Mouse (Mus musculus) right cerebral cortex, postnatal 36 days (tissue): Measurements from ENCODE around the gene Ldlrad3.

Source experiments
- DNase-seq, 2 experiments: peaks; one replicate each; pipeline ENCODE4 v3.0.0; 2022; ENCODE audit warnings: low spot score in 2 of 2, mixed read lengths in 1 of 2

The Ldlrad3 gene

DNA sequence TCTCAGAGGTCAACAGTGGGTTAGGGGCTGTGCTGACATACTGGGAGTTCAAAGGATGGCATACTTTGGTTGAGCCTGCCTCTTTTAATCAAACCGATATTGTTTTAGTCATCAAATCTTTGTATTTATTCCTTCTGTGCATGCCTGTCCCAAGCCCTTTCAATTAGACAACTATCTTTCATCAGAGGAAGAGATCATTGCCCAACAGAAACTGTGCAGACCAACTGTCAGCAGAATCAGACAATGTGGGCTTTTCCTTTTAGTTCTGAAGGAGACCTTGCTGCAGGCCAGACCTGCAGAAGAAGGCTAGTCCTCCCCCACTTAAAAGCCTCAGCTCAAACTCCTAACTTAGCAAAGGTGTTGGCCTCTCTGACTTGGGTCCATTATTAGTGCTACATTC, 41.9 kb downstream of the Ldlrad3 start:
- DNase-seq, result no peak

- no peak for DNase-seq
These were observed 43.4 kb downstream of the Ldlrad3 start for GRCm38 (mm10) chr2:102142654-102143271.

DNA sequence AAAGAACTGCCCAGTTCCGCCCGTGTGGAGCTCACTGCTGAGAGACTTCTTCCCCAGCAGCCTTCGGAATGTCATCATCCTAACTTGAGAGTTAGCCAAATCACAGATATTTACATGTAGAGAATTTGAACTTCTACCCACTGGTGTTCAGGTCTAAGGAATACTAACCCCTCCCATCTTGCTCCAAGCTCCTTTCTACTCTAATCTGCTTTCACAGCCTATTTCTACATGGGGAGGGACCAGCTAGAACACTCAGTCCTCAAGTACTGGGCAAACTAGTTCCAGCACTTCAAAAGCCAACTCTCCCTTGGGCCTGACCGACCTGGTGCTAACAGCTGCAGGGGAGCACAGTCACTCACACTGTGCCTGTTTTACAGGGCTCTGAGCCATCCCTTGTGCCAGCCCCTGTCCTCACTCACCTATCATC, 44.0 kb downstream of the Ldlrad3 start:
- no peak for DNase-seq

DNA sequence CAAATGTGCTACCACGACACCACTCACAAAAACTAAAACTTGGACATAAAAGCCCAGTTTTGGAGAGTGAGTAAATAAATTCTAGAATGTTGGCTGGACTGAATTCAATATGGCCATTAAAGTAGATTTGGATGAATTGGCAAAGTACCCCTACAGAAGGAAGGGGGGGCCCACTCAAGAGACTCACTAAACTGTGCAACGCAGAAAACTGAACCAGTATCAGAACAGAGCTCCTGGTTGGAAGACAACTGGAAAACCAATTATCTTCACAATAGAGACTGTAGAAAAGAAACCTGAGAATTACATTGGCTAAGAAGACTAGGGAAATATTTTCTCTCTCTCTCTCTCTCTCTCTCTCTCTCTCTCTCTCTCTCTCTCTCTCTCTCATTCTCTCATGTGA, 45.0 kb downstream of the Ldlrad3 start:
- DNase-seq, result no peak

DNA sequence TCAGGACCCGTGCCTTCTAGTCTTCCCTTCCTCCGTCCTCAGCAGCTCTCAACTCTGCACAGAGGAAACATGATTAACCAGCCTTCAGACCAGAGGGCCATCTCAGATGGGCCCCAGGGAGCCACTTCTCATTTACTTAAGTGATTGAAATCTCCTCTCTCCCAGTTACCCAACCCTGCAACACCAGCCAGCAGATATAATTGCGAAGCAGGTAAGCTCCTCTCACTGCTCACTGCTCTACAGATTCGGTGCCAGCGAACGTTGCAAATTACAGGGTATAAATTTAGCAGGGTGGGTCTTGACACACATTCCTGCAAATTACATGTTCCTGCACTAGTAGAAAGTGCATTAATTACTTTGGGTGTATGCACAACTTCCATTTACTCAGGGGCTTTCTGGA, 48.3 kb downstream of the Ldlrad3 start:
- no peak for DNase-seq

DNA sequence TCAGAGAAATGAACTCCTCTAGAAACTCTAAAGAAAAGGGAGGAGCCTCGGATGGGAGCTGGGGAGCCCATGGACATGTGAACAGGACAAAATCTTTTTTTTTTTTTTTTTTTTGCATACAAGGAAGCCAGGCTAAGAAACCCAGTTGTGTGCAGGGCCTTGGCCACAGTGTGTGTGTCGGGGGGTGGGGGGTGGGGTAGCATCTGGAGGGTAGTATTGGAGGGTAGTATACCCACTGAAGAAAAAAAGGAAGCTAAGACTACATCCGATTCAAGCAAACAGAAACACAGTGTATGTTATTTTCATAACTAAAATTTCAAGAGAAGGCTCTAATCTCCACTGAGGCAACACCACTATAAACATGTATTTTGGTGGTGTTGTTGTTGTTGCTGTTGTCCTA, 50.0 kb downstream of the Ldlrad3 start:
- no peak for DNase-seq

DNA sequence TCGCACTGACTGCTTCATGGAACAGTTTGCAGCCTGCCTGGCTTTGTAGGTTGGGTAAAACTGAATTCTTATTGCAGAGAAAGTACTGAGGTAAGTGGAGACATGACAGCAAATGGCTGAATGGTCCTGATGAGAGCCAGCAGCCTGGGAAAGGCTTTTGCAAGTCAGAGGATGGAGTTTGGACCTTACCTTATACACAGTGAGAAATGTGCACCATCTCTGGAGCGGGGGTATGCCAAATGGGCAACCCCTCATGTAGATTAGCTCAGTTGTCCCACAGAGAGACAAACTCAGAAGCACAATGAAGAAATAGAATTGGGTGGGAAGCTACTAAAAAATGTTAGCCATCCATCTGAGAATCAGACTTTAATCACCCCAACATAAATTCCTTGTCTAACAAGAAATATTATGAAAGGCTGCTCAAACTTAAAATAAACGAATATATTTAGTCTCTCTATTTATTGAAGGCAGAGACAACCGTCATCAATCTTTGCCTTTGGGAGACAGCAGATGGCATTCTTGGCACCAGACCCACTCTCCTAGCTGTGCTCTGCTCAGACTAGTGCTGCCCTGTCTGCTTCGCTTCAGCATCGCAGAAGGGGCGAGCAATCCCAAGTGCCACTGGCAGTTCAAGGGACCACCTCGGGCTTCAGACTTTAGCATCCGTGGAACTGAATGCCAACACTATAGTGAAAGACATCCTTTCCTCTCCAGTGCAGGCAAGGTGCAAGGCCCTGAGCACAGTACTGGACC, 51.5 kb downstream of the Ldlrad3 start:
- peak; percentile 75 to 84 for DNase-seq

- no peak for DNase-seq
These were observed 53.1 kb downstream of the Ldlrad3 start for GRCm38 (mm10) chr2:102132945-102133558.

GRCm38 (mm10) chr2:102130198-102130845, 55.9 kb downstream of the Ldlrad3 start:
- peak; percentile 38 to 65 for DNase-seq

DNA sequence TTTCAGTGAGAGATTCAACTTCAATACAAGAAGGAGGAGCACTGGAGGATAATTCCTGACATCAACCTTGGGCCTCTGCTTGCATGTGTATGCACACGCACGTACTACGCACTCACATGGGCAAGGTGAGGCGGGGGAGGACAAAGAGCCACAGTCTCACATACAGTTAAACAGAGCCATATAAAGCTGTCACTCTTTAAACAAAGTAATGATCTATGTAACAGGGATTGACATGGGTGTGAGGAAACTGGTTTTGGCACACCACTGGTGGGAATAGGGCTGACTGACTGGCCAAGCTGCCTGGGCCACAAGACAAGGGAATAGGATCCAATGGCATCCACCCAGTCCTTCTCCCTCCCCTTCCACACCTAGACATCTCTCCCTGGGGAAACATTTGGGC, 57.0 kb downstream of the Ldlrad3 start:
- no peak for DNase-seq

- DNase-seq, result no peak
These were observed 57.6 kb downstream of the Ldlrad3 start for GRCm38 (mm10) chr2:102128500-102129030.

DNA sequence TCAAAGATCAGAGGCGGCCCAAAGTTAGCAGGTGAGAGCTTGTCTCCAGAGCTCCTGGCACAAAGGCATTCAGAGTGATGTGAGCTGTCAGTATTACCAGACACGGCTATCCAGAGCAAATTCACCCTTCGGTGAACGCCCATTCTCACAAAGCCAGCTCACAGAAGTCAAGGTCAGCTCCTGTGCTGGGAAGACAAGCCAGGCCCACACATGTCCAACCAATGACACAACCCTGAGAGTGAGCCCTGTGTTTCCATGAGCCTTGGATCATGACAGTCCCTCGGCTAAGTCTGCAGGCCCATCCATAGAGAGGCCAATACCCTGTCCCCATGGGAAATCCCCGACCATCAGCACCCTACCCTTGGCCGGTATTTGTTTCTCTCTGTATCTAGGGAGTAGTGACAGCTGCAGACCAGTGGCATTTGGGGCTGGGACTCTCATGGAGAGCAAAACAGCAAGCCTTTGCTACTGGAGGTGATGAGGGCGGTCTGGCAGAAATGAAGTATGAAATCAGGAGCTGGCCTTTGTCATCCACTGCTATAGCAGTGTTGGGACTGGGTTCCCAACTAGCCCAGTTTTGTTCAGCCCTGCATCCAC, 58.3 kb downstream of the Ldlrad3 start:
- no peak for DNase-seq

DNA sequence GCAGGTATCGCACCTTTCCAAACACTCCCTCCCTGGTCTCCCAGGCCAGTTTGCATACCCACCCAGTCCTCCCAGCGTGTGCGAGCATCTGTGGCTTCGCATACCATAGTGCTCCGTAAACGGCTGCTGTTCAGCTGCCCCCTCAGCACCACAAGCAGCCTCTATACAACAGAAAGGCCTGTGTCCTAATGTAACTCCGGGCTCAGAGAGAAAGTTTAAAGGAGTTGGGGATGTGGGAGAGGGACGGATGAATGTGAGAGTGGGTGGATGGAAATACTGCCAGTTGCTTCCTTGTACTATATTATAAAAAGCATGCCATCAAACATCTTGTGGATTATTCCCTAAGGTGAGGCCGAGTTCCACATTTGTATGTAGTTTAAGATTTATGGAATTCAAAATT, 59.0 kb downstream of the Ldlrad3 start:
- no peak for DNase-seq

- DNase-seq, result no peak
These were observed 60.1 kb downstream of the Ldlrad3 start for GRCm38 (mm10) chr2:102126076-102126475.

GRCm38 (mm10) chr2:102125042-102125441, 61.1 kb downstream of the Ldlrad3 start:
- no peak for DNase-seq

- DNase-seq, result no peak
These were observed 64.1 kb downstream of the Ldlrad3 start for GRCm38 (mm10) chr2:102122146-102122515.

GRCm38 (mm10) chr2:102121440-102122145, 64.6 kb downstream of the Ldlrad3 start:
- DNase-seq, result no peak

GRCm38 (mm10) chr2:102119751-102120505, 66.3 kb downstream of the Ldlrad3 start:
- no peak for DNase-seq

DNA sequence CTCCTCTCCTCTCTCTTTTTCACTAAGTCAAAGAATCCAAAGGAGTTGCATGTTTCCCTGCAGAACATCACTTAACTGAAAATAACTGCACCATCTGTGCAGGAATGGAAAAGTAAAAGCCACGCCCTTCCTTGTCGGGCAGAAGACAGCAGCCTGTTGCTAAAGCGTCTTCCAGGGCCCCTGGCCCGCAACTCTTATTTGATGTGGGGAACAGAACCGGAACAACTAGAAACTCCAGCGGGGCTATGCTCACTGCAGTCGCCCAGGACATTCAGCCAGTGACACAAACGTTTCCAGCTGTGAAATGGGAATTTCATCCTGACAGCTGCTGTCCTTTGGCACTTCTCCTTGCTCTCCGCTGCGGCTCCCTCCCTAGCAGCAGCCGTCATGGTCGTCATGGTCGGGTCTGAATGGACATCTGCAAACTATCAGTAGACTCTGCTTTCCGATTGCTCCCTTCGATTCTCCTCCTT, 67.2 kb downstream of the Ldlrad3 start:
- DNase-seq, result peak; percentile 29 to 65

GRCm38 (mm10) chr2:102117402-102117760, 68.8 kb downstream of the Ldlrad3 start:
- DNase-seq, result no peak
